Mouse (Mus musculus) urinary bladder, adult 2 months (tissue): Measurements from ENCODE around the gene Mib2. TPM values are rescaled to one million over a fixed set of nuclear protein-coding genes. Genes with fewer than 3 reads are reported as not detected.

ENCODE experiments used
- DNase-seq: peaks from one replicate; pipeline ENCODE4 v3.0.0; 2022; ENCODE audit warnings: low spot score
- polyA plus RNA-seq: library from polyadenylated mRNA; depleted of rRNA; stranded (reverse); fragments of >200 nt; gene quantifications from 2 replicates; pipeline ENCODE4 v1.2.3, GENCODE M21; 2012; rRNA removed

Gene Mib2
- polyA plus RNA-seq, 1 experiment: 56.1 TPM

DNA sequence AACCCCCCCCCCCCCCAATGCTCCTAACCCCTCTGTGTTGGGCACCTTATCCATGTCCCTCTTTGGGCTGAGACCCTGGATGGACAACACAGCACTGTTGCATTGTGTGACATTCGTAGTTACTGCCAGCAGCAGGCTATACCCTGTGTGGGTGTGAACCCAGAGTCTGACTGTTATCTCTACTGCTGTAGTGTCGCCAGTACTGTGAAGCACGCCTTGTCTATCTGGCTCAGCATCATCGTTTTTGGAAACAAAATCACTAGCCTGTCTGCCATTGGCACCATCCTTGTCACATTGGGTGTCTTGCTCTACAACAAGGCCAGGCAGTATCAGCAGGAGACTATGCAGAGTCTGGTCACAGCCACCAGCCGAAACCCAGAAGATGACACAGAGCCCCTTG, 50.7 kb downstream of the Mib2 start:
- no peak for DNase-seq

DNA sequence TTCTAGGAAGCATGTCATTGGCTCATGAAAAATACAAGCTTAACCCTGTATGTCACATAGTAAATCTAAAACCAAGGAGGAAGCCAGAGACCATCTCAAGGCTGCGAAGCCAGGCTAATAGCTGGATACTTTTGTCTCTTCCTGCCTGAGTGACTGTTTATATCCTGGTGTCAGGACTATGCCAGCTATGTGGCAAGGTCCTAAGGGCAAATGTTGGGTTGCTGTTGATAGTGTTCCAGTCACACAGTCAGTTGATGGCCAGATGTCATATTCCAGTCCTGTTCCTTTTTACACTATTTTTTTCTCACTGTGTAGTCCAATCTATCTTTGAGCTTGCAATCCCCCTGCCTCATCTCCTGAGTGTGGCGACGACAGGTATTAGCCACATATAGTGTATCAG, 55.7 kb downstream of the Mib2 start:
- DNase-seq: no peak

DNA sequence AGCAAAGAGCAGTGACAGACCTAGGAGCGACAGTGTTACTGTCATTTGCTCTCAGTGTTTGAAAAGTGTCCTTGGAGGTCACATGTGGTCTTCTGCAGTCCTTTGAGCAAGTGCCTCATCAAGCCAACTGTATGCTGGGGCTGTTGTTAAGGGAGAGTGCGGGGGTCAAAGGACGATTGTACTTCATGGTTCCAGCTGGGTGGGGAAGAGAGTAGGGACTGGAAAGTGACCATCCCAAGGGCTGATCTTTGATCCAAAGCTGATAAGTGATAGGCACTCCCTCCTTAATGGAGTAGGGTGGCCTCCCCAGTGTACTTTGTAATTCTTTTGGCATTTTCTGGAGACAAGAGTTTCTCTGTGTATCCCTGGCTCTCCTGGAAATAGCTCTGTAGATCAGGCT, 57.1 kb downstream of the Mib2 start:
- DNase-seq: no peak

DNA sequence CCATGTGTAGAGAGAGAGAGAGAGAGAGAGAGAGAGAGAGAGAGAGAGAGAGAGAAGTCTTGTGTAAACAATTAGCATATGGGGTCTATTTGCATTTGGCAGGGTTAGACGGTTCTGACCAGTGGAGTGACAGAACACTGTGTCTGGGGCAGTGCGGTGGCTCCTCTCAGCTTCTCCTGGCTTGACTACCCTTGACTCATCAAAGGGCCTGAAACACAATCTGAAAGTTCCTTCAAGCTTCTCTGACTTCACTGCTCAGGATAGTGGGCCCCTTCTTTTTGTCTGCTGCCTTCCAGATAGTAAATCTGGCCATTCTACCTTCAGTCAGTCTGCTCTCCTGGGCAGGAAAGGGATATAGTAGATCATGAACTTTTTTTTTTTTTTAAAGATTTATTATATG, 62.2 kb downstream of the Mib2 start:
- DNase-seq: no peak

DNA sequence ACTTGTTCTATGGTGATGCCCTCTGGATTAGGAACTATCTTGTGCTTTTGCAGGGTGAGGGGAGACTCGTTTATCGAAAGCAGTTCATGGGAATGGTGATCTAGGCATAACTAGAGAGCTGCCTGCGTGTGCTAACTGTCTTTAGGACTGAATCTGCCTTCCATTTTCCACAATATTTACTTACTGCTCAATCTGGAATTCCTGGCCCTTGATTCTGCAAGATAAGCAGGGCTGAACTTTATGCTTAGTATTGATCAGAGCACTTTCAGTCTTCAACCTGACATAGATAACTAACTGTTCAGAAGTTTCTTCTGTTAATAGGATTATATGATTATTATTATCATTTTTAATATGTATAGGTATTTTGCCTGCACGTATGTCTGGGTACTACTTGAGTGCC, 63.9 kb downstream of the Mib2 start:
- DNase-seq: no peak

Other genes with a start within 250 kb of the Mib2 start
- gene Tmem52, start 200.1 kb downstream of the Mib2 start, polyA plus RNA-seq: 2.0 and 2.5 TPM in 2 replicates
- gene Gnb1, start 177.8 kb downstream of the Mib2 start, polyA plus RNA-seq: 328 and 338 TPM in 2 replicates
- 110 and 118 TPM in 2 replicates for gene Nadk, start 106.8 kb downstream of the Mib2 start, polyA plus RNA-seq
- gene Slc35e2, start 67.8 kb downstream of the Mib2 start, polyA plus RNA-seq: 6.1 and 7.8 TPM in 2 replicates
- gene Cdk11b, start 44.3 kb downstream of the Mib2 start, polyA plus RNA-seq: 35.6 and 61.6 TPM in 2 replicates
- not detected in 2 replicates for gene Gm10563, start 23.8 kb downstream of the Mib2 start, polyA plus RNA-seq
- 138 and 226 TPM in 2 replicates for gene Mmp23, start 15.8 kb downstream of the Mib2 start, polyA plus RNA-seq
- gene Fndc10, start 25.1 kb upstream of the Mib2 start, polyA plus RNA-seq: 18.5 and 20.1 TPM in 2 replicates
- gene Ssu72, start 35.6 kb upstream of the Mib2 start, polyA plus RNA-seq: 119 and 148 TPM in 2 replicates
- gene Tmem240, start 65.6 kb upstream of the Mib2 start, polyA plus RNA-seq: 2.7 and 3.3 TPM in 2 replicates
- gene Atad3a, start 91.9 kb upstream of the Mib2 start, polyA plus RNA-seq: 63.3 and 74.8 TPM in 2 replicates
- 29.3 and 32.1 TPM in 2 replicates for gene Vwa1, start 105.5 kb upstream of the Mib2 start, polyA plus RNA-seq
- gene Tmem88b, start 116.7 kb upstream of the Mib2 start, polyA plus RNA-seq: 0.91 and 0.93 TPM in 2 replicates
- gene Ankrd65, start 121.2 kb upstream of the Mib2 start, polyA plus RNA-seq: 0.81 and 0.93 TPM in 2 replicates
- 78.0 and 96.4 TPM in 2 replicates for gene Mrpl20, start 133.7 kb upstream of the Mib2 start, polyA plus RNA-seq
- 161 and 233 TPM in 2 replicates for gene Ccnl2, start 143.3 kb upstream of the Mib2 start, polyA plus RNA-seq
- 110 and 122 TPM in 2 replicates for gene Aurkaip1, start 162.1 kb upstream of the Mib2 start, polyA plus RNA-seq
- gene Mxra8, start 170.5 kb upstream of the Mib2 start, polyA plus RNA-seq: 377 and 402 TPM in 2 replicates
- gene Dvl1, start 178.2 kb upstream of the Mib2 start, polyA plus RNA-seq: 58.9 and 76.5 TPM in 2 replicates
- 0.91 and 1.3 TPM in 2 replicates for gene Tas1r3, start 194.2 kb upstream of the Mib2 start, polyA plus RNA-seq
- 17.1 and 18.5 TPM in 2 replicates for gene Cptp, start 200.2 kb upstream of the Mib2 start, polyA plus RNA-seq
- gene Ints11, start 200.3 kb upstream of the Mib2 start, polyA plus RNA-seq: 26.5 and 32.3 TPM in 2 replicates
- 43.7 and 55.5 TPM in 2 replicates for gene Pusl1, start 222.6 kb upstream of the Mib2 start, polyA plus RNA-seq
- gene Acap3, start 222.6 kb upstream of the Mib2 start, polyA plus RNA-seq: 23.7 and 29.2 TPM in 2 replicates